Mouse (Mus musculus) neural tube, embryonic 11.5 days (tissue): ENCODE measurements at regions not wholly inside any gene's neighbourhood (a gene's known extent, or its start where the extent isn't known, plus 50 kb on each side); places are given as distances from the start of the nearest gene placed in this dataset.

Source experiments
- ATAC-seq: fragments of 200-750 bp; cut with Nextera tagmentation; 2 replicates; pipeline ENCODE4 v1.8.0; 2017; ENCODE audit warnings: moderate number of reproducible peaks, mild to moderate bottlenecking, moderate TSS enrichment, moderate library complexity; ENCODE audit not compliant: insufficient read depth, low FRiP score, low TSS enrichment
- DNase-seq: peaks from one replicate; pipeline ENCODE4 v3.0.0-alpha.2; 2015; ENCODE audit warnings: low spot score
- H3K27ac ChIP-seq: fragments of 300-500 bp; sonication (generic); 2 replicates; pipeline ENCODE4 v1.5.1; 2014; ENCODE audit warnings: low read depth, mild to moderate bottlenecking, low read length
- H3K27me3 ChIP-seq: fragments of 300-500 bp; sonication (generic); 2 replicates; pipeline ENCODE4 v1.6.1; 2014; ENCODE audit warnings: mild to moderate bottlenecking, low read length, mixed read lengths; ENCODE audit not compliant: control insufficient read depth, insufficient read depth
- H3K36me3 ChIP-seq: fragments of 300-500 bp; sonication (generic); 2 replicates; pipeline ENCODE4 v1.6.1; 2014; ENCODE audit warnings: mild to moderate bottlenecking, low read length, moderate library complexity, mixed read lengths; ENCODE audit not compliant: control insufficient read depth, insufficient read depth
- H3K4me1 ChIP-seq: fragments of 300-500 bp; sonication (generic); 2 replicates; pipeline ENCODE4 v1.6.1; 2014; ENCODE audit warnings: low read length, mixed read lengths; ENCODE audit not compliant: control insufficient read depth, insufficient read depth
- H3K4me2 ChIP-seq: fragments of 300-500 bp; sonication (generic); 2 replicates; pipeline ENCODE4 v1.6.1; 2014; ENCODE audit warnings: low read depth, mild to moderate bottlenecking, moderate library complexity
- H3K4me3 ChIP-seq: fragments of 300-500 bp; sonication (generic); 2 replicates; pipeline ENCODE4 v1.5.1; 2014; ENCODE audit warnings: low read depth, low read length
- H3K9ac ChIP-seq: fragments of 300-500 bp; sonication (generic); 2 replicates; pipeline ENCODE4 v1.6.1; 2014; ENCODE audit warnings: mild to moderate bottlenecking, low read length
- H3K9me3 ChIP-seq: fragments of 300-500 bp; sonication (generic); 2 replicates; pipeline ENCODE4 v1.6.1; 2016; ENCODE audit warnings: low read length; ENCODE audit not compliant: control insufficient read depth
- WGBS: fragments of 180-500 bp; shearing (Covaris S2); extraction: QIAGEN DNeasy Blood & Tissue Kit; methylation state at CpG from one replicate; pipeline ENCODE4 v1.1.7; 2014; 5-methylcytosine and 5-hydroxymethylcytosine counted together

DNA sequence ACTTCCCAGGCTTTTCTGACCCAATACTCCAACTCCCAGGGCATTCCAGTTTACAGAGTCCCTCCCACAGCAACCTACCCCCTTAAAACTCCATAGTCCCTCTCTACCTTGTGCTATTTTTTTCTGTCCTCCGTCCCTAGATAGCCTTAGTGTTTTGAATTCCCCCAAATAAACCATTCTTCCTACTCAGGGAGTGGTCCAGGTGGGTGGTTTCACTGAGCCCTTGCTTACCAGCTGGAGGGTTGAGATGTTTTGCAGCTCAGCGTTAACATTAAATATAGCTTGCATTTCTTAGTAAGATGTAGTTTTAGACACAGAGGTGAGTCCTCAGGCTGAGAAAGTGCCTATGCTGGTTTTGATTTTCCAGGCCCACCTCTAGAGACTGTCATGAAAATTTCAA lies 313.0 kb downstream of the Bmper start:
- Histone ChIP-seq H3K4me3 (no peak overlapping the region), H3K36me3 (no peaks in the 10 kb centered on the region), H3K4me1 (no peaks in the 10 kb centered on the region), H3K27ac (no peak overlapping the region), H3K9ac (no peak overlapping the region), H3K27me3 (no peaks in the 10 kb centered on the region), H3K9me3 (no peaks in the 10 kb centered on the region), H3K4me2 (no peak overlapping the region)
- ATAC-seq, result no peak
- 65% methylated on average over 2 of the region's 2 CpGs for WGBS
- DNase-seq, result no peak

DNA sequence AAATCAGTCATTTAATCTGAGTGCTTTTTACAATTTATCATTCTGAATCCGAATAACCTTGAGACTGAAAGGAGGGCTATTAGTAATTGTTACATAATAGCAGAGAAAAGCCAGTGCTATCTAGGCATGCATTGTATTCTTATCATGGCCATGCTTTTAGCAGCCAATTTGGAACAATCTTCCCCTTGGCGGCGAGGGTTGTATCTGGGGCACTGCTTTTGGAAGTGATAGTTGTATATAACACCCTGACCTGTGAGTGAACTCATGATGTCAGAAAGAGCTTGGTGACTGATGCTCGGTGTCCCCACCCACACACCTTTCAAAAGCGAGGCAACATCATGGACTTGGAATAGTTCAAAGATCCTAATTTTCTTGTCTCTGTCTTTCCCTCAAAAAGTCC lies 315.2 kb downstream of the Bmper start:
- Histone ChIP-seq H3K27ac (no peak overlapping the region), H3K4me2 (no peak overlapping the region), H3K36me3 (no peaks in the 10 kb centered on the region), H3K4me1 (no peaks in the 10 kb centered on the region), H3K27me3 (no peaks in the 10 kb centered on the region), H3K9me3 (no peaks in the 10 kb centered on the region), H3K9ac (no peak overlapping the region), H3K4me3 (no peak overlapping the region)
- DNase-seq, result no peak
- 76% methylated on average over 5 of the region's 5 CpGs for WGBS
- no peak for ATAC-seq

DNA sequence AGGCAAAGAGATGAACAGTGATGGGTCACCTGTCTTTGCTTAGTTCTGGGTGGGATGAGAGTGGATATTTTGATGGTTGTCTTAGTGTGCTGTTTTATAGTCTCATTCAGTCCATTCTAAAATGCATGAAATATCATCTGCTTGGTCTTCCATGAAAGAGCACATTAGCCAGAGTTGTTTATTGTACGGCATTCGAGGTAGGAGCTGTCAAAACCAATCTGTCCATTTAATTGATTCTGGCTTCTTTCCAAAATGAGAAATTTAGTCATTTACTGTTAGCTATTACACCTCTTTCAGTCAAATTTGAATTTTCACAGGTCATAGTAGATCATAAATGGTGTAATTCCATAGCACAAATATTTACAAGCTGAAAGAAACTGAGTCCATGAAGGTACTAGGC lies 328.8 kb downstream of the Bmper start:
- no peak overlapping the region for H3K4me3 ChIP-seq
- no peak overlapping the region for H3K4me2 ChIP-seq
- DNase-seq, result no peak
- H3K4me1 ChIP-seq, result no peaks in the 10 kb centered on the region
- H3K9ac ChIP-seq, result no peak overlapping the region
- ATAC-seq, result no peak
- H3K36me3 ChIP-seq, result no peaks in the 10 kb centered on the region
- no peaks in the 10 kb centered on the region for H3K9me3 ChIP-seq
- H3K27ac ChIP-seq, result no peak overlapping the region
- H3K27me3 ChIP-seq, result no peaks in the 10 kb centered on the region
- 90% methylated on average over 2 of the region's 2 CpGs for WGBS

DNA sequence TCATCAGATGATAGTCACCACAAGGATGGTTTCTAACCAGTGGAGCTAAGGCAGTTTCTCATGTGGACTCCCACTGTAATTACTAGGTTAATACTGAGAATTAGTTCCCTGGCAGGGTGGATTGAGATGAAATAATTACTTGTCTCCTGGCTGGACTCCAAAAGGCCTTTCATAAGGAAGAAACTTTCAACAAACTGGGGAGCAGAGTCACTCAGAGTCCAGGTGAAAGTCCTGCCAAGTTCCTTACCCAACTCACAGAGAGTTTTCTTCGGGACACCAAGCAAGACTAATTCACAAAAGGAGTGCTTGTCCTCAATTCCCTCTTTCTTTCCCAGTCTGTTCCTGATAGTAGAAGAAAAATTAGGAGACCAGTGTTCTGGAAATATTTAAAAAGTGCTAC lies 330.9 kb downstream of the Bmper start:
- no peak for DNase-seq
- Histone ChIP-seq H3K9me3 (no peaks in the 10 kb centered on the region), H3K27ac (no peak overlapping the region), H3K36me3 (no peaks in the 10 kb centered on the region), H3K4me1 (no peaks in the 10 kb centered on the region), H3K4me2 (no peak overlapping the region), H3K4me3 (no peak overlapping the region), H3K27me3 (no peaks in the 10 kb centered on the region), H3K9ac (no peak overlapping the region)
- 88% methylated on average over 1 of the region's 1 CpGs for WGBS
- no peak for ATAC-seq

DNA sequence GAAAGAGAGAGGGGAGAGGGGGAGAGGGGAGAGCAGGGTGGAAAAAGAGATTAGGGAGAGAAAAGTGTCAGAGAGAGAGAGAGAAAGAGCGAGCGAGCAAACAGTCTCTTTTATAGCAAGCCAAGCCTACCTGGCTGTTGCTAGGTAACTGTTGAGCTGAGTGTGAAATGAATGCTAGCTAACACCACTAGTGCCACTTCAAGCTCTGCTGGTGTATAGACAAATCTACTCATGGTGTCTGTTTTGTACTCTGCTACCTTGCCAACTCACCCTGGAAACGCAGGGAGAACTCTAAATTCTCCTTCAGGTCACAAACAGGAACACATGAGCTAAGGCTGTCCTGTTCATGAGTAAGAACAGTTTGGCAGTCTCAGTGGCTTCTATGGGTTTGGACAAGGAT lies 334.7 kb downstream of the Bmper start:
- Histone ChIP-seq H3K4me2 (no peak overlapping the region), H3K36me3 (no peaks in the 10 kb centered on the region), H3K4me1 (no peaks in the 10 kb centered on the region), H3K27ac (no peak overlapping the region), H3K9me3 (no peaks in the 10 kb centered on the region), H3K4me3 (no peak overlapping the region), H3K27me3 (no peaks in the 10 kb centered on the region), H3K9ac (no peak overlapping the region)
- DNase-seq (no peak), ATAC-seq (no peak)
- 82% methylated on average over 3 of the region's 3 CpGs for WGBS

DNA sequence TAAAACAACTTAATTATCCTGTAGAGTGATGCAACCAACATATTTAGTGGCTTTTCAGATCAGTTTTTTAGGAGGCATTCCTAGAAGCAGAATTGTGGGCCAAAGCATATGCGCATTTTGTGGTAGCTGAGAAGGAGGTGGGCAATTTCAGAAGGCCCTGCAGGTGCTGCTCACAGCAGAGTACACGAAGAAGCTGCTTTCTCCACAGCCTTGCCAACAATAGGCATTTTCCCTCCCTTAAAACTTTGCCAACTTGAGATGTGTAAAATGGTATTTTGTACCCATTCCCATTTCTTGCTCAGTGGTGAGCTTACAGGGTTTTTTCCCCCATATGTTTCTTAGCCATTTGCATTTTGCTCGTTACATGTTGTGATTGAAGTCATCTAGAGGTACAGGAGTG lies 339.0 kb downstream of the Bmper start:
- 78% methylated on average over 3 of the region's 3 CpGs for WGBS
- Histone ChIP-seq H3K27me3 (no peaks in the 10 kb centered on the region), H3K4me1 (no peaks in the 10 kb centered on the region), H3K36me3 (no peaks in the 10 kb centered on the region), H3K27ac (no peak overlapping the region), H3K9ac (no peak overlapping the region), H3K4me3 (no peak overlapping the region), H3K4me2 (no peak overlapping the region), H3K9me3 (no peaks in the 10 kb centered on the region)
- DNase-seq (no peak), ATAC-seq (no peak)

DNA sequence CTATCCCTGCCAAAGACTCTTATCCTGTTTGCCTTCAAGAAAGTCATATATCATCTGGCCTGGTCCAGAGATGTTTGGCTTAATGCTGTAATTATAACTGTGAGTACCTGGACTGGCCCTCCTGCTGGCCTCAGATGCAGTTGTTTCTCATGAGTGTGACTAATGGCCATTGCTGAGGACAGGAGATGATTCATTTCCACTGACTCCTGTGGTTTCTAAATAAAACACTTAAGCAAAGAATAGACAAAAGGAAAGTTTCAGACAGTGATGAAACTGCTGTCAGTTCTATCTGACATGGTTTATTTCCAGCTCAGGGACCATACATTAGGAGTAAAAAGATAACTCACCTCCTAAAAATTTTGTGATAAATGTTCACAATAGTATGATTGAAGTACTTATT lies 344.2 kb downstream of the Bmper start:
- Histone ChIP-seq H3K4me2 (no peak overlapping the region), H3K36me3 (no peaks in the 10 kb centered on the region), H3K27ac (no peak overlapping the region), H3K4me3 (no peak overlapping the region), H3K4me1 (no peaks in the 10 kb centered on the region), H3K9me3 (no peaks in the 10 kb centered on the region), H3K9ac (no peak overlapping the region), H3K27me3 (no peaks in the 10 kb centered on the region)
- no peak for DNase-seq
- no peak for ATAC-seq

DNA sequence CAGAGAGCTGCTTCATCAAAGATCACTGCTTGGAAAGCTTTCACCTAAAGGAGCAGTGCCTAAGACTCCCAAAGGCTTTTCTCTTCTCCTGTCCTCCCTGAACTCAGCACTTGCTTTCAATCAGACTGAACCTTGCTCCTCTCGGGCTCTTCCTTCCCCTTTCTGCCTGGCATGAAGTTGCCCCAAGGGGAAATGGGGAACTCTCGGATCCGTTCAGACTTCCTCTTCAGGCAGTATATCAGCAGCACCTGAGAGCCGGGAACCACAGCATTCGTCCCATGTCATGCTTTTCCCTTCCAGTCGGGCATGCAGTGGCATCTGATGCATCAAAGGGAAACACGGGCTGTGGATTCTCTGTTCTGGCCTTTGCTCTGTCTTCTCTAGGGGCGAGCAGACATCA lies 347.3 kb downstream of the Bmper start:
- WGBS, result 76% methylated on average over 8 of the region's 8 CpGs
- H3K36me3 ChIP-seq, result no peaks in the 10 kb centered on the region

DNA sequence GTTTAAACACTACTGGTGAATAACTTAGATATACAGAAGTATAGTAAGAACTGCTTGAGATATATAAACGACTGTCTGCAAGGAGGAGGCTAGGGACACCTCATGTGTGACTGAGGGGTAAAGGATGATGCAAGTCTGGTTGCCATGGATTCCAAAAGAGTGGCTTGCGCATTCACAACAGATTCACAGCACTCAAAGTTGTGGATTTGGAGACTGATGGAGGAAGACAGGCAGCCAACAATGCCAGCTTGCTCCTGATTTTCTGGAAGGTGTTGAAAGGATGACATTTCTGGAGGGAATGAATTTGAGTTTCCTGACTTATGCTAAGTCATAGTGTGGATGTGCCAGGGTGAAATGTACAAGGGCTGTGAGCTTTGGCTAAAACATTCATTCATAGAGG lies 353.4 kb downstream of the Bmper start:
- H3K36me3 ChIP-seq, result no peaks in the 10 kb centered on the region
- H3K4me3 ChIP-seq, result no peak overlapping the region
- H3K27ac ChIP-seq, result no peak overlapping the region
- no peaks in the 10 kb centered on the region for H3K4me1 ChIP-seq
- ATAC-seq (no peak), DNase-seq (no peak)
- no peaks in the 10 kb centered on the region for H3K9me3 ChIP-seq
- H3K4me2 ChIP-seq, result no peak overlapping the region
- H3K9ac ChIP-seq, result no peak overlapping the region
- no peaks in the 10 kb centered on the region for H3K27me3 ChIP-seq
- 84% methylated on average over 2 of the region's 2 CpGs for WGBS

More for the DNA sequence above, 347.3 kb downstream of the Bmper start:
- H3K9ac ChIP-seq, result no peak overlapping the region
- no peaks in the 10 kb centered on the region for H3K27me3 ChIP-seq
- no peak overlapping the region for H3K27ac ChIP-seq
- H3K4me3 ChIP-seq, result no peak overlapping the region
- ATAC-seq, result no peak
- no peak for DNase-seq
- H3K9me3 ChIP-seq, result no peaks in the 10 kb centered on the region
- no peaks in the 10 kb centered on the region for H3K4me1 ChIP-seq
- no peak overlapping the region for H3K4me2 ChIP-seq
